ENCODE assay signal across 13 mouse cellular contexts in genomic region chr13:40023201-40023777, GRCm38 (mm10).
"Had no signal": no experiment of that assay in that cellular context is flagged by ENCODE, and none has a peak within 500 bp of the region (broad histone marks: within the 10 kb centered on the region; RNA-seq: fewer than 3 reads in every experiment).

No protein-coding gene starts in this region.

- ATAC-seq: liver, embryonic 12.5 days; midbrain, embryonic 13.5 days; midbrain, embryonic 16.5 days had no signal

- DNase-seq: kidney, postnatal 25 days; layer of hippocampus, adult 9-11 months; liver; lung, adult 18-20 months; lung, postnatal 10 days; lung, postnatal 36 days; right cerebral cortex, adult 18-20 months; right cerebral cortex, postnatal 14 days; spleen, adult 18-20 months; thymus, postnatal 25 days had no signal
